Mouse (Mus musculus) hindbrain, embryonic 15.5 days (tissue): ENCODE data around the gene Oprm1. TPM values are rescaled to one million over a fixed set of nuclear protein-coding genes. Genes with fewer than 3 reads are reported as not detected.
"Not testable (repeated sequence)": the region's sequence is repeated elsewhere in the genome, so short reads cannot be mapped to it uniquely, and the experiment has no call there.

Experiments used
- ATAC-seq: fragments of 200-750 bp; cut with Nextera tagmentation; 2 replicates; pipeline ENCODE4 v1.8.0; 2017; ENCODE audit warnings: low read depth, moderate number of reproducible peaks, moderate TSS enrichment; ENCODE audit not compliant: low FRiP score
- H3K27ac ChIP-seq: fragments of 300-500 bp; sonication (generic); replicated peaks from 2 replicates; pipeline ENCODE4 v1.5.1; 2015; ENCODE audit warnings: mild to moderate bottlenecking, inconsistent platforms
- H3K27me3 ChIP-seq: fragments of 300-500 bp; sonication (generic); 2 replicates; pipeline ENCODE4 v1.6.1; 2015; ENCODE audit warnings: control low read depth, inconsistent platforms
- H3K36me3 ChIP-seq: fragments of 300-500 bp; sonication (generic); 2 replicates; pipeline ENCODE4 v1.6.1; 2015; ENCODE audit warnings: control low read depth, inconsistent platforms
- H3K4me1 ChIP-seq: fragments of 300-500 bp; sonication (generic); replicated peaks from 2 replicates; pipeline ENCODE4 v1.6.1; 2015; ENCODE audit warnings: control low read depth, inconsistent platforms
- H3K4me2 ChIP-seq: fragments of 300-500 bp; sonication (generic); 2 replicates; pipeline ENCODE4 v1.6.1; 2015; ENCODE audit warnings: moderate library complexity, mild to moderate bottlenecking, inconsistent platforms
- H3K4me3 ChIP-seq: fragments of 300-500 bp; sonication (generic); 2 replicates; pipeline ENCODE4 v1.5.1; 2015; ENCODE audit warnings: mild to moderate bottlenecking, inconsistent platforms
- H3K9ac ChIP-seq: fragments of 300-500 bp; sonication (generic); 2 replicates; pipeline ENCODE4 v1.6.1; 2015; ENCODE audit warnings: inconsistent platforms
- H3K9me3 ChIP-seq: fragments of 300-500 bp; sonication (generic); 2 replicates; pipeline ENCODE4 v1.6.1; 2016; ENCODE audit warnings: control low read depth, inconsistent platforms
- WGBS: fragments of 180-500 bp; shearing (Covaris S2); methylation state at CpG from one replicate; pipeline ENCODE4 v1.1.7; 2015; 5-methylcytosine and 5-hydroxymethylcytosine counted together
- polyA plus RNA-seq: library from polyadenylated mRNA; unstranded; fragments of >200 nt; fragmentation: Nextera tagmentation; extraction: Ambion mirVana; gene quantifications from 2 replicates; pipeline ENCODE4 v1.2.1, GENCODE M21; 2015

Gene Oprm1
- polyA plus RNA-seq, 1 experiment from 2014 or later: 2.9 TPM

DNA sequence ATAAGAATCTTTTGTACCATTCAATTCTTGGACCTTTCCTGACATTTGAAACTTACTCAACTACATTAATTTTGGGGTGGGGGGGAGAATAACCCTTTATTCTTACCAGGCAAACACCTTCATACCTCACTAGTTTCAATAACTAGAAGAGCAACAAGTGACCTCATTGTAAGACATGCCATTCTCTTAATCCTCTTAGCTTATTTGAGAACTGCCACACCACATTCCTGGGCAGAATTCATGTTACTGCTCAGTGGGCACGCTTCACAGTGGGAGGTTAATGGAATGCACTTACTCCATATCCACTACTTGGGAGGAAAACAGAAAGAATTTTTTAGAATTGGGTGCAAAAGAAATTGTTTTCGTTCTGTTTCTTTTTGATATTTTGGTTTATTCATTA, 90.5 kb downstream of the Oprm1 start:
- Histone ChIP-seq H3K27ac (no peak overlapping the region), H3K9me3 (no peaks in the 10 kb centered on the region), H3K4me1 (0 out of 2 replicates have a peak, but pooled peaks cover 3% of the 10 kb centered on the region), H3K4me2 (no peak overlapping the region), H3K36me3 (no peaks in the 10 kb centered on the region), H3K27me3 (no peaks in the 10 kb centered on the region), H3K4me3 (no peak overlapping the region), H3K9ac (no peak overlapping the region)
- ATAC-seq: no peak
- WGBS: 78% methylated on average over 2 of the region's 2 CpGs

DNA sequence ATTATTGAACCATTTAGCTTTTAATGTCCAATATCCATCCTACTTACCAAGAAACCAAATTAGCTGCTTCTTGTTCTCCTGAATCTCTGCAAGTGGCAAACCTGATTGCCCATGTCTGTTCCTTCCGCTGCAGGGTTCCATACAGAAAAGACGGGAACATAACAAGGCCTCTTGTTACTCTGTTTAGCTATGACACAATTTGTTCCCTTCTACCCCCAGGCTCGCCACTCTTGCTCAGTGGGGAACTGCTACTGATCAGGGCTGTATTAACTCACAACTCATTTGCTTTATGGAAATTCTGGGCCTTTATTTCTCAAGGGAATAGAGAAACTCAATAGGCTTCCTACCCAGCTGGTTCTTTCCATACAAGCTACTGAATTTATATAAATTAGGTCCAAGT, 97.5 kb downstream of the Oprm1 start:
- Histone ChIP-seq H3K4me2 (no peak overlapping the region), H3K9ac (no peak overlapping the region), H3K4me1 (no peaks in the 10 kb centered on the region), H3K36me3 (no peaks in the 10 kb centered on the region), H3K27ac (no peak overlapping the region), H3K9me3 (no peaks in the 10 kb centered on the region), H3K4me3 (no peak overlapping the region), H3K27me3 (no peaks in the 10 kb centered on the region)
- no peak for ATAC-seq
- 48% methylated on average over 3 of the region's 3 CpGs for WGBS

DNA sequence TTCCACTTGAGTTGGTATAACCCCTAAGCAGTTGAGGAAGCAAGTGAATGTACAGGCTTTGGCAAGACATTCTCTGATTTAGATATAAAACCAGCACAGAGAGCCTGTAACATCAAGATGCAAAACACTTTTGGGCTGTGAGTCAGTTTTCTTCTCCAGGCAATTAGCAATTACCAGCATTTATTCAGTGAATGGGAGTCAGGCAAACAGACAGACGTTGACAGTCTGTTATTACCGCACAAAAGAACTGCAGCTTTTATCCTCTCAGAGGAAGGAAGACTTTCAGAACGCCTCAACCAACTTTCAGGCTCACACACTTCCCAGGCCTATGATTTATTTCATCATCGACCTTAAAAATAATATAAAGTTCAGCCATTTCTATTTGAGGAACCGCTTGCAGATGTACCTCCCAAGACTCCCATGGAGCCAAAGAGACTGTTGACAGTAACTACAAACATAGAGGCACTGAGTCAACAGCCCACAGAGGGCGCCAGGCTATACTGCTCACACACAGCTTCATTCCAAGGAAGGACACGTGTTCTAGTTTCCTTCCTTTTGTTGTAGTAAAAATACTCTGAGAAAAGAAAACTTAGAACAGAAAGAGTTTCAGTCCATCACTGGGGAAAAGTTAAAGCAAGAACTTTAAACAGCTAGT, 113.2 kb downstream of the Oprm1 start:
- Histone ChIP-seq H3K27me3 (no peaks in the 10 kb centered on the region), H3K4me1 (no peaks in the 10 kb centered on the region), H3K36me3 (no peaks in the 10 kb centered on the region), H3K4me3 (no peak overlapping the region), H3K9ac (no peak overlapping the region), H3K9me3 (no peaks in the 10 kb centered on the region), H3K27ac (no peak overlapping the region), H3K4me2 (no peak overlapping the region)
- 82% methylated on average over 7 of the region's 7 CpGs for WGBS
- ATAC-seq: no peak

DNA sequence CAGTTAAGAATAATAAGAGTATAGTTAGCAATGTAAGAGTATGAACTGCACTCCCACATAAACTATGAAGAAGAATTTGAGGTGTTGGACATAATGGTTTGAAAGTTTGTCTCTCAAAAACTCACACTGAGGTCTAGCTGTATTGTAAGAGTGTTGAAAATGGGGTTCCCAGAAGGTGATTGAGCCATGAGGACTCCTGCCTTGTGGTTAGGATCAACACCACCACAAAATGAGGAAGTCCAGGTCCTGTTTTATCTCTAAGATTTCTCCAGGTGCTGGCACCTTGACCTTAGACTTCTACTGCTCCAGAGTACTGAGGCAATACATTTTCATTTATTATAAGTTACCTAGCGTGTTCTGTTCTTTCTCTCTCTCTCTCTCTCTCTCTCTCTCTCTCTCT, 115.6 kb downstream of the Oprm1 start:
- 92% methylated on average over 1 of the region's 1 CpGs for whole genome bisulfite sequencing
- H3K4me3 ChIP-seq: no peak overlapping the region
- no peak overlapping the region for H3K27ac ChIP-seq
- no peaks in the 10 kb centered on the region for H3K27me3 ChIP-seq
- ATAC-seq: no peak
- H3K9ac ChIP-seq: no peak overlapping the region
- H3K4me2 ChIP-seq: no peak overlapping the region
- no peaks in the 10 kb centered on the region for H3K9me3 ChIP-seq
- no peaks in the 10 kb centered on the region for H3K36me3 ChIP-seq
- no peaks in the 10 kb centered on the region for H3K4me1 ChIP-seq

DNA sequence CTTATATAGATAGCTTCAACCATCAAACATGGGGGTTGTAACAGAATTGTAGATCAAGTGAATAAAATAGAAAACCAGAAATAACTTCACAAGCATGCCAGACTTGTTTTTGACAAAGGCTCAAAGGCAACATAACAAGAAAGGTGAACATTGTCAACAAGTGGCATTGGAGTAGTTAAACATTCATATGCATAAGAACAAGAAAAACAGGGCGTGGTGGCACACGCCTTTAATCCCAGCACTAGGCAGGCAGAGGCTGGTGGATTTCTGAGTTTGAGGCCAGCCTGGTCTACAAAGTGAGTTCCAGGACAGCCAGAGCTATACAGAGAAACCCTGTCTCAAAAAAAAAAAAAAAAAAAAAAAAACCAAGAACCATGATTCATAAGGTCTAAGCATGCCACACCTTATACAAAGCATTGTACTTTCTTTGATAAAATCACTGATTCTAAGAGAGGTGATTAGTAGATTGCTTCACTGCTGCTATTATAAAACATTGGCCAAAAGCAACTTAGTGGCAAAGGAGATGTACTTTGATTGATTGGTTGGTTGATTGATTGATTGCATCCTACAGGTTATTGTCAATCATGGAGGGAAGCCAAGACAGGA, 120.1 kb downstream of the Oprm1 start:
- Histone ChIP-seq H3K9ac (no peak overlapping the region), H3K9me3 (no peaks in the 10 kb centered on the region), H3K4me1 (no peaks in the 10 kb centered on the region), H3K36me3 (no peaks in the 10 kb centered on the region), H3K27ac (no peak overlapping the region), H3K4me2 (no peak overlapping the region), H3K27me3 (no peaks in the 10 kb centered on the region), H3K4me3 (no peak overlapping the region)
- no peak for ATAC-seq
- 93% methylated on average over 2 of the region's 2 CpGs for WGBS

DNA sequence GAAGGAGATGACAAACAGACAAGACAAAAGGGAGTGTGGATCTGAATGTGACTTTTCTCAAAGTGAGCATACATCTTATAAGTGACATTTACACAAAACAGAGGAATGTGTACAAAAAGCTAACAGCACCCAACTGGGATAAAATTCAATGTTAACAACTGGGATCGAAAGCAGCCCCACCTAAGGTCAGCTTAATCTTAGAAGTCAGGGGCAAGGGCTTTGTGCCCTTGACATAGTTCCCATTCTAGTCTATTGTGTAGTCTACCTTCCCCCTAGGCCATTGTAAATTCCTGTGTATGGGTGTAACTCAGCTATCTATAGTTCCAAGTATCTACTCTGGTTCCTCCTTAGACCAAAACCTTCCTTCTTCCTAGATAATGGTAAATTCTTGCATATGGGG, 123.7 kb downstream of the Oprm1 start:
- H3K9me3 ChIP-seq, ATAC-seq, H3K4me2 ChIP-seq, H3K36me3 ChIP-seq, H3K9ac ChIP-seq, H3K27me3 ChIP-seq, H3K4me1 ChIP-seq, H3K27ac ChIP-seq, H3K4me3 ChIP-seq: not testable (repeated sequence)
- WGBS: 100% methylated on average over 1 of the region's 1 CpGs

DNA sequence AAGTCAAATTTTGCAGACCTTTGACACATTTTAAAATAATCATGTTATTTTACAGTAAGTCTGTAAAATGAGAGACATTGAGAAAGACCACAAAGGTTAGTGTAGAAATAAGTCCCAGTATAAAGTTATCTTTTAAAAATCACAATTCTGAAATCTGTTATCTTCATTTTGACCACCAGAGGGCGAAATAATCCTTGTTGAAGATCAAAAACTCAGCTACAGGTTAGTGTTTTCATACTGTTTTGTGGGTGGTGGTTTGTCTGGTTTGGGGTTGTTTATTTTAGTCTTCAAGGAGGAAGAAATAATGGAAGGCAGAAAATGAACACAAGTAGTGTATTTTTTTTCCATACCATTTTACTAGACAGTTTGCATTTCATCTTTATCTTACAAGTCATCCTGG, 127.2 kb downstream of the Oprm1 start:
- H3K9me3 ChIP-seq: no peaks in the 10 kb centered on the region
- H3K9ac ChIP-seq: no peak overlapping the region
- WGBS: 0% methylated on average over 1 of the region's 1 CpGs
- no peaks in the 10 kb centered on the region for H3K27me3 ChIP-seq
- H3K4me1 ChIP-seq: no peaks in the 10 kb centered on the region
- no peaks in the 10 kb centered on the region for H3K36me3 ChIP-seq
- no peak for ATAC-seq
- H3K4me3 ChIP-seq: no peak overlapping the region
- H3K4me2 ChIP-seq: no peak overlapping the region
- H3K27ac ChIP-seq: no peak overlapping the region

DNA sequence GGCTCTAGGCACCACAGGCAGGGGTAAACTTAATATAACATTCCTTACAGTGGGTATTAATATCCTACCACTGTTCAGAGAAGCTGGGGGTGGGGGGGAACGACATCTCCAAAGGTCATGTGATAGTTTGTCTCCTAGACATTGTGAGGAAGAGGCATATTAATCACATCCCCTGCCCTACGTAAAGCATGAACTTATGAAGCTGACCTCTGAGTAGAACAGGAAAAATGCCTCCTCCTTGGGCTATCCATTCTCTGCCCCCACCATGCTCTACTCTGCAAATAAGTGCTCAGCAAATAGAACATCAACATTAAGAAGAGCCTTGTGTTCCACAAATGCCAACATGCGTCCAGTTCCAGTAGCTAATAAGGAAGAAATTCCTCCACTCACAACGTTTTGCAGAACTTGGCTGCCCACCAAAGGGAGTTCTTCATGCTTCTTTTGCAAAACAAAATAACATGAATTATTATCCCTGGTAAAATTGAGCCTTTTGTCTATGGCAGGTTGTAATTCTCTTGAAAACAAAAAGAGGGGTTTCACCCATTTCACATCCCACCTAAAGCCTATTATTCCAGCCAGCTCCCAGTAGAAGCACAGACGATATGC, 131.4 kb downstream of the Oprm1 start:
- Histone ChIP-seq H3K27me3 (no peaks in the 10 kb centered on the region), H3K4me3 (no peak overlapping the region), H3K9me3 (no peaks in the 10 kb centered on the region), H3K9ac (no peak overlapping the region), H3K4me2 (no peak overlapping the region), H3K4me1 (no peaks in the 10 kb centered on the region), H3K36me3 (no peaks in the 10 kb centered on the region), H3K27ac (no peak overlapping the region)
- ATAC-seq: no peak
- WGBS: 59% methylated on average over 5 of the region's 5 CpGs

DNA sequence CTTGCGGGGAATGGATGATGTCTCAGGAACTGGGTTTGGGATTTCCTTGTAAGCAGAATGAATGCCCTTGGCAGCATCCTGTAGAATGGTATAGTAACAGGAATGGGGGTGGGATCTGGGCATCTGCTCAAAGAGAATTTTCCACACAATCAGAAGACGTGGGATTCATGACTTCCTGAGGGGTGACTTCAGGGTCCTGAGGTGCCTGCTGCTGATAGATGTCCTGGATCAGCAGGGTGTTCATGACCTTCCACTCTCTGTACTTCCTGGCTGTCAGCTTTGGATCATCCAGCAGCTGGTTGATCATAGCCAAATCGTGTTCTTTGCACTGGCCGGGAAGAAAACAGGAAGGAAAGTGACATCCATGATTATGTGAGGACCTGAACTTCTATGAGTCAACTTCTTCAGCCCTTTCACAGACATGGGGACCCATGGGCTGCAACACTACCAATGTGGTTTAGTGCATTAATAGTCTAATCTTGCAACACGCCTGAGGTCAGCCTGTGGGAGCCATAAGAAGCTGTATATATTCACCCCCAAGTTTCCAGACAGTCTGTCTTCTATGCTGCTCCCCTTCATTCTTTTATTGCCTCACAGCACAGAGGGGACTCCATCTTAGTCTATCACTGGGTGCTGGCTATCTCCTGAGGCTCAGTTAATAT, 132.2 kb downstream of the Oprm1 start:
- no peak overlapping the region for H3K4me2 ChIP-seq
- H3K4me3 ChIP-seq: no peak overlapping the region
- no peak for ATAC-seq
- H3K27me3 ChIP-seq: no peaks in the 10 kb centered on the region
- no peaks in the 10 kb centered on the region for H3K9me3 ChIP-seq
- no peaks in the 10 kb centered on the region for H3K36me3 ChIP-seq
- H3K4me1 ChIP-seq: no peaks in the 10 kb centered on the region
- no peak overlapping the region for H3K9ac ChIP-seq
- WGBS: 75% methylated on average over 5 of the region's 5 CpGs
- H3K27ac ChIP-seq: no peak overlapping the region

DNA sequence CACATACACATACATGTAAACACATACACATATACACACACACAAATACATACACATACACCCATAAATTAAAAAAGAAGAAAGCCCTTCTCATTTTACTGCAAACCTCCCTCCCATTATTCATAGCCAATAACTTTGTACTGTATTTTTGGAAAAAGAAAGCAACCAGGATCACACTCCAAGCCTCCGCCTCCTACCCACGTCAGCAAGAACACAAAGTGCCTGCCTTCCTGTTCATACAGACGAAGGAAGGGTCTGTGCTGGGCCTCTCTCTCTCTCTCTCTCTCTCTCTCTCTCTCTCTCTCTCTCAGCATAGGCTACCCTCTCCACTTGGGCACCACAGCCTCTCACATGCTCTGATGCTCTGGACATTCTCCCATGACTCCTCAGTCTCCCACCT, 137.5 kb downstream of the Oprm1 start:
- Histone ChIP-seq H3K4me1 (no peaks in the 10 kb centered on the region), H3K9me3 (no peaks in the 10 kb centered on the region), H3K4me2 (no peak overlapping the region), H3K36me3 (no peaks in the 10 kb centered on the region), H3K27ac (no peak overlapping the region), H3K9ac (no peak overlapping the region), H3K4me3 (no peak overlapping the region), H3K27me3 (no peaks in the 10 kb centered on the region)
- WGBS: 90% methylated on average over 3 of the region's 3 CpGs
- ATAC-seq: no peak

DNA sequence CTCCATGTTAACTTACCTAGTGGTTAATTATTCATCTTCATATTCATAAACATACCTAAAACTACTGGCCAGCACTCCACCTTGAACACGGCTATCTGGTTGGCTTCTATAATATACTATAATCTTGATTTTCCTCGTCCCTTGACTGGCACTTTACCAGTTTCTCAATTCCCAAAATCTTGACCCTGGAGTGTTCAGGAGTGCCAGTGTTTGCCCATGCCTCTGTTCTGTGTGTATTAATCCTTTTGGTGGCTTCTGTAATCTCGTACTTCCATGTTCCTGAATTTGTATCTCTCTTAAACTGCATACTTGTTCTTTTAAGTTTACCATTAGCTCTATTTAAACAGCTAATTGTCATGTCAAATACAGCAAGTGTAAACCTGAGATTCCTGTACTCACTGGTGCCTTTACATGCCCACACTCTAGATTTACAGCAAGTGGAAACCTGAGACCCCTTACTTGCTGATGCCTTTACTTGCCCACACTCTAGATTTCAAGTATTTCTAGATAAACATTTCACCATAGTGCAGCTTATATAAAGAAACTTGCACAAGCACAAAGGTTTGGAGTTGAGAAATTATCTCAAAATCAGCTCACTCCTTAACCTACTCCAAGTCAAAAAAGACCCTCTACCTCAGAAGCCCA, 138.5 kb downstream of the Oprm1 start:
- 86% methylated on average over 3 of the region's 3 CpGs for WGBS
- Histone ChIP-seq H3K36me3 (no peaks in the 10 kb centered on the region), H3K4me3 (no peak overlapping the region), H3K27me3 (no peaks in the 10 kb centered on the region), H3K4me1 (no peaks in the 10 kb centered on the region), H3K9me3 (no peaks in the 10 kb centered on the region), H3K9ac (no peak overlapping the region), H3K4me2 (no peak overlapping the region), H3K27ac (no peak overlapping the region)
- no peak for ATAC-seq

DNA sequence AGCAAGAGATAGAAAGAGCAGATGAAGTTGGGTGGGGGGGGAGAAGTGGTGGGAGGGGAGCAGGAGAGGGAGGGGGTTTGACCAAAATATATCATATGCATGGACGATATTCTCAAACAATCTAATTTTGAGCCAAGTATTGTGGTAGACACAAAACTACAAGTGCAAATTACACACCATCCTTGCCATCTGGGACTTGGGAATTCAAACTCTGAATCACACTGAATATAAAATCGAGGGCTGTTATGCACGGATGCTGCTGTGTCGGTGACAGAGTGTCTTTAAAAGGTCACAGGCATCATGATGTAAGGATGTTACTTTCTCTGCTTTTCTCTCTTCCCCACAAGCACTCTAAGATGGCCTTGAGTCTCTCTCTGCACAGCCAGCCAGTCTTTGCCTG, 141.8 kb downstream of the Oprm1 start:
- Histone ChIP-seq H3K4me1 (no peaks in the 10 kb centered on the region), H3K27me3 (no peaks in the 10 kb centered on the region), H3K4me2 (no peak overlapping the region), H3K36me3 (no peaks in the 10 kb centered on the region), H3K9ac (no peak overlapping the region), H3K4me3 (no peak overlapping the region), H3K27ac (no peak overlapping the region), H3K9me3 (no peaks in the 10 kb centered on the region)
- no peak for ATAC-seq
- 84% methylated on average over 4 of the region's 4 CpGs for WGBS
